Mouse (Mus musculus) MN1 (cell line): Measurements from ENCODE around the gene Actr3.

Source experiments
- DNase-seq: peaks from one replicate; pipeline ENCODE4 v3.0.0-alpha.2; 2016; ENCODE audit warnings: low spot score

The Actr3 gene

DNA sequence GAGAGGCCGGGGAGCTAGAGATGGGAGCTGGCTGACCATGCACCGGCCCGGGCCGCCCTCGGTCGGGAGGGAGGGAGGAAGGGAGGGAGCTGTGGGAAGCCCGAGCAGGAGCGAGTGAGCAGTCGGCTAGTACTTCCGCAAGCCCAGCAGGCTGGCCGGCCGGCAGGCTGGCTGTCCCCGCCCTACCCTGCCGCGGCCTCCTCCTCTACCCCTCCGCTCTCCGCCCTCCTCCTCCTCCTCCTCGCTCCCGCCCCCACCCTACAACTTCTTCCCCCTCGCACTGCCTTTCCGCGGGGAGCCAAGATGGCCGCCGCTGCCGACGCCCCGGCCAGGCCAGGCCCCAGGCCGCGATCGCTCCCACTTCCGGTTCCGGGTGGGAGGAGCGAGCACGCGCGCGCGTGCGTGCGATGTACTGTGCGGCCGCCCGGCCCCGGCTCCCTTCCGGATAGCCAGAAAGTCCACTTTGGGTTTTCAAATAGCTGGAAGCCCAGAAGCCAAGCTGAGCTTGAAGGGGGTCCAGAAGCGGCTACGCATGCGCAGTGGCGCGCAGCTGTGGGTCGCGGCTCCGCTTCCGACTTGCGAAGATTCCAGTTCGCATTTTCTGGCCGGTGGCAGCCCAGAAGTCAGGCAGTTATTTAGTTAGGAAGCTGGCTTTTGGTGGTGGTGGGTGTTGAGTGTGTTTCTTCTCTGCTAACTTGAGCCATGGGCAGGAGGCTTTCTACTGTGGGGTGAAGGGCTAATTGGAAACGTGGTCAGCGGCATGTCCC lies at the start of gene Actr3:
Gene Actr3 (minus strand): TSS at position 359 of the 767 bp plus-strand sequence.
- peak; percentile 99 for DNase-seq

DNA sequence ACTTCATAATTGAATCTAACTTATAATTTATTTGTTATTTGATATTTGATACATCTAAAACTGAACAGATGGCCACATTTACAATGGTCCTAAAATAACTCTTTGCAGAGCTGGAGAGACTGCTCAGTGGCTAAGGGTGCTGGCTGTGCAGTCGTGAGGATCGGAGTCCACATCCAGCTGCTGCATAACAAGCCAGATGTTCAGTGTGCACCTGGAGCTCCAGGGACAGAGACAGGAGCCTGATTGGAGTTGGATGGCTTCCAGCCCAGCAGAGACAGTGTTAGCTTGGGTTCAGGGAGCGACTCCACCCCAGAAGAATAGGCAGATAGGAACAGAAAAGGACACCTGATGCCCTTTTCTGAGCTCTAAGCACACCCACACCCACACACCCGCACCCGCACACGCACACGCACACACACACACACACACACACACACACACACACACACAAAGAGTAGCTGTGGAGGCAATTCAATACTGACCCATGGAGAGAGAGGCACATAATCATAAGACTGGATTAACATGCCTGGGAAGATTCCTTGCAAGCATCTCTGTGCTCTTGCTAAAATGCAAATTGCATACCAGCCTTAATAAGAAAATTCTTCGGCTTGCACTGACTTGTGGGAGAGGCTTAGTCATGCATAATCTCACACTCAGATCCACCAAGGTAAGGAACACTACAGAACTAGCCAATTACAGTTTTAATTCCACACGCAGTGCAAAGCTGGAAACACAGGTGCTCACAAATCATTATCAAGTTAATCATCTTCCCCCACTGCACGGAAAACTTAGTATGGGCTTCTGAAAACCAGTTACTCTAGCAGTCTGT lies 47.1 kb upstream of the Actr3 start:
- DNase-seq, result peak; percentile 41

DNA sequence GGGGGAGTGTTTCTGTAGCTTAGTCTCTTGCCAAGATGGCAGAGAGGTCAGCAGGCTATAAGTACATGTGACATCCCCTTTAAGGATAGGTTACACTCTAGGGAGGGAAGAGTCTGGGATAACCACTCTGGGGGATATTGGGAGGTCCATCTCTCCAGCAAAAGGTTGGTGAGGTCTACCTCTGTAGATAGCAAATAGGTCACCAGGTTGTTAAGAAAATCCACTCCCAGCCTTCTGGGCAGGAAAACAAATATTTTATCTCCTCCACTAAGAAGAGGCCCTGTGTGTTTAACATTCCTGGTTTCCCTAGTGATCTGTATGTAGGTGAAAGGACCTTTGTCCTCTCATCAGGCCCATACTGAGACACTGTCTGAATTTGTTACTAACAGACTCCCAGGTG lies 46.3 kb upstream of the Actr3 start:
- no peak for DNase-seq

DNA sequence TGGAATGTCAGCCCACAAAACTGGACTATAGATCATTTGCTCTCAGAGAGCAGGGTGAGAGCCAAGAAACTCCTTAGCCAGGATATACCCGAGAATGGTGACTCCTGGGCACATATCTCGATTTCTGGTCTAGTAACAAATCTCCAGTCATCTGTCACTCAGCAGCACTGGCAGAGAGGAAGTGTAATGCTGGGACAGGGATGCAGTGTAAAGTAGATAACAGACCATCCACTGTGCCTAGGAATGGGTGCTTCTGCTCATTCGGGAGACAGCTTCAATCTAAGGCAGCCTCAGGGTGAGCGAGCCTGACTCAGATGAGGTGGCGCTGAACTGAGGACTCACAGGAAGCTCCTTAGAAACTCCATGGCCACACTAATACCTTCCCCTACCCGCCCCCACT lies 43.1 kb upstream of the Actr3 start:
- DNase-seq, result no peak

DNA sequence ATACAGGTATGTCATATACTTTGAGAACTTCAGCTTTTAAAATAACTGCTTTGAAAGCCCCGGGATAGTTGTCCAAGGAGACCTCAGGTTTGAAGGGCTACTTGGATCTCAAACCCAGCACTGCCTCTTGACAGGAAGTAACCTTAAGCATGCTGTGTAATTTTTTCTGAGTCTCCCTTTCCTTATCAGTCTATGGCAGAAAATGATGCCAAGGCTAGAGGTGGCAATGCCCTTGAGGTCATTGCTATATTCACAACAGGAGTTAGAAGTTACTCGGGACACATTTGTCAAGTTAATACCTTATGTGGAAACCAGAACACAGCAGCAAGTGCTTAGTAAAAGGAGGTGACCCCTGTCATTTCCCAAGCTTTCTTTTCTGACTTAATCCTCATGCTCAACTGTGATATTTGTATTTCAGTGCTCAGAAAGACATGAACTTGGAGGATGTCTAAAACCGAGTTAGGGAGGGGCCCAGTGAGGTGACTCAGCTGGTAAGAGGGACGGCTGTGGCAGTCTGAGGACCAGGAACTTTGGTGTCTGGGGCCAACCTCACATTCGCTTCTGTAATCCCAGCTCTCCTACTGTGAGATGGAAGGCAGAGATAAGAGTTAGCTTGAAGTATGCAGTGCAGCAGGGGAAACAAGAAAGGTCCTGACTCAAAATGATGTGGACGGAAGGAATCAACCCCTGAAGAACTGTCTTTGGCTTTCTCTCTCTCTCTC lies 40.6 kb upstream of the Actr3 start:
- no peak for DNase-seq

DNA sequence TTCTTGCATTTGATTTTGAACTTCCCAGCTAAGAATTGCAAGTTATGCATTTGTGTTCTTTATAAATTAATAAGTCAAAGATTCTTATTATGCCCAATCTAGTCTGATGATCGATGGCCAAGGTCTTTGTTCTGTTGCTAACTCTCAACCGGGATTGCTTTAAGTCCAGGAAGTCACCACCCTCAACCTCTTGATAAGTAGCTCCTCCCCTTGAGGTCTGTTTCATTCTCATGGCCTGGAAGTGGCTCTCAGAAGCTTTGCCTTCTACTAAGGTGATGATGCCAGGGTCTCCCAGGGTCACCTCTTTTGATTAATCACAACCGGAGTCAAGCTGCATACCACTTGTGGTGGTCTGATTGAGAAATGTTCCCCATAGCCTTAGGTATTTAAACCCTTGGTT lies 38.3 kb upstream of the Actr3 start:
- DNase-seq, result no peak

DNA sequence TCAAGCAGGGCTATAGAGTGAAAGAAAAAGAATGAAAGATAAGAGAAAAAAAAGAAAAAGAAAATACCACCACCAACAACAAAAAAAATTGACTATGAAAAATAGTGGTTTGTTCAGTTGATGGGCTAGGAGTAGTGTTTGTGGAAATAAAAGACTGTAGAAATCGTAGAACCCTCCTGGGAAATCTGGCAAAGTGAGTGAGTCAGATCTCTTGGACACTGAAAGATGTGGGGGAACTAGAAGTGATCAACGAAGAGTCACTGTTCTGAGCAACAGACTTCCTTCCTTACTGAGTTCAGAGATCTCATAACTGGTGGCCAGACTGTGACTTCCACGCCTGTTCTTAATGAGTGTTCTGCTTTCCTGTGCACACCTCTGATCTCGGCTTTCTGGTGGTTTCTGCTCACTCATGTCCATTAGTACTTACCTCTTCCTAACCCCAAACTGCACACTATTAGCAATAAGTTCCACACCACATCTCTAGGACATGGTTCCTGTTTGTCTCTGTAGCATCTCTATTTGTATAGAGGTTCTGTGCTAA lies 37.7 kb upstream of the Actr3 start:
- DNase-seq, result no peak

DNA sequence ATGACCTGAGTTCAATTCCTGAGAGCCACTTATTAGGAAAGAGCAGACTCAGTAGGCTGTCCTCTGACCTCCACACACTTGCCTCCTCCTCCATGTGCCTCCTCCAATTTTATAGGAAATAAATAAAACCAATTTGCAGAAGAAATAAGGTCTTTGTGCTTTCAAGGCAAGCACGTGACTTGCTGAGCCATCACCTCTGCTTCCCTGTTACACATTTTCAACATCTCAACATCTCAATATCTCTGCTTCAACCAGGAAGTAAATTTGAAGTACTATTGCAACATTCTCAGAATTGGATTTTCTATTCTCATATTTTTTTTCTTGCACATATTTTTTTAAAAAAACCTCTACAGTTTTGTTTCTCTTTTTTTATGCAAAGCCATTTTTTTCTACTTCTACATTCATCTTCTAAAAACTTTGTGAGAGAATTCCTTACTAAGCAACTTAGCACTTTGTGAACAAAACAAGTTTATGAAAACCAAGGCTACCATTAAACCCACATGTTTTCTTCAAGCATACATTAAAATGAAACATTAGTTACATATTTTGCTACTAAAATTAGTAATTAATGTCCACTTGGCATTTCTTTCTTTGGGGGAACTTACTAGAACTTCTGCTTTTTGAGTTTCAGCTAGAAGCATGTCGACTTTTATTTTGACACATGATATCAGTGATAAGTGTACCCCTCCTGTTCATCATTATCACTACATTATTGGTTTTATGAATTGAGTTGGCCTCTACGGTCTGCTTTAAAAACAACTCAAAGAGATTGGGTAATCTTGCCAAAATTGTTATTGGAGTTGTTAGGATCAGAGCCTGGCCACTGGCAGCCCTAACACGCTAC lies 35.5 kb upstream of the Actr3 start:
- no peak for DNase-seq

DNA sequence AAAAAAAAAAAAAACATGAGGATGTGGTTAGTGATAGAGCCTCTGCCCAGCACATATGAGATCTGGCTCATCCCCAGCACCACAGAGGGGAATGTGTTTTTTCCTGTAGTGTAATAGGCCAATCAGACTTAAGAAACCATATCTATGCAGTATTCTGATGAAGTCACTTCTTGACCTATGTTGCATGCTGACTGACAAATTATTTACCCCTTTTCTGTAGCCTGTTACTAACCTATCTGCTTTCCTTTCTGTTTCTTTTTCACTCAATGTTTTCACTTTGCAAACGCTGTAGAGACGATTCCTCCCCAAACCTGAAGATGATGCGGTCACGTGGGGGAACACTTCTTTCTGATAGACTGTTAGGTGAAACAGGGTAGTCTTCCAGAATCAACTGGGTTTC lies 32.4 kb upstream of the Actr3 start:
- no peak for DNase-seq

DNA sequence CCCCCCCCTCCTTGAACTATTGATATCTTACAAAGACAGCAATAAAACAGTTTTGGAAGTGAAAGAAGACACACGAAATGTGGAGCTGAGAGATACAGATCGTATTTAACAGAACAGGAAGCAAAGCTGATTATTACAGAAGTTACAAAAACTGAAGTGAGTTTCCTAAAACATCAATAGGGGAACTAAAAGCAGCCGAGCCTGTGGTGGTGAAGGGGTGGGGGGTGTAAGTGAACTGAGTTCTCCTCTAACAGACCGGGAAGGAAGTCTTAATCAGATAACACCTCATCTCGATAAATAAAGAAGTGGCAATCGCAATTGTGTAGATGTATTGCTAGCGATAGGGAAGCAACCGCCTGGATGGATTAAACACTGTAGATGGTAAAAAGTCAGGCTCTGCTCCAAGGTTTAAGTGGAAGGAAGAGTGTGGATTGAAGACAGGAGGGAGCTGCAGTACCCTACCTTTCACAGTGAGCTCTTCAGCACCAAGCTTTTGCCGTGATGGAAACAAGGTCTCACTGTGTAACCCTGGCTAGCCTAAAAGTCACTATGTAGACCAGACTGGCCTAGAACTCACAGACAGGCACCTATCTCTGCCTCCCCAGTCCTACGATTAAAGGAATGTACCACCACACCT lies 31.2 kb upstream of the Actr3 start:
- no peak for DNase-seq

DNA sequence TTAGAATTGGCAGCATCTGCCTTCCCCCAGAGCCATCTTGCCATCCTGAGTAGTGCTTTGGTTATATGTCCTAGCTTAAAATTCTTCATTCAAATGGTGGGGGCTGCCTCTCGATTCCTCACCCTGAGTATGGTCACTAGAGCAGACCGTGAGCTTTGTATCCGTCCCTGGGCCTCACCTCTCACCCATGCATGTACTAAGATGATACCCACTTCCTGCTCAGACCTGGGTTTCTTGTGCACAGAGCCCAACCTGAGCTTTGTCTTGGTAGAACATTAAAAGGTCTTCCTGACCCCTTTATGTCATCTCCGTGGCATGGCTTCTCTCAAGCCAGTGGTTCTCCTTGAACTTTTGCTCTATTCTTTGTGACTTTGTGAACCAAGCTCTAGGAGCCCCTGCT lies 28.5 kb upstream of the Actr3 start:
- no peak for DNase-seq

DNA sequence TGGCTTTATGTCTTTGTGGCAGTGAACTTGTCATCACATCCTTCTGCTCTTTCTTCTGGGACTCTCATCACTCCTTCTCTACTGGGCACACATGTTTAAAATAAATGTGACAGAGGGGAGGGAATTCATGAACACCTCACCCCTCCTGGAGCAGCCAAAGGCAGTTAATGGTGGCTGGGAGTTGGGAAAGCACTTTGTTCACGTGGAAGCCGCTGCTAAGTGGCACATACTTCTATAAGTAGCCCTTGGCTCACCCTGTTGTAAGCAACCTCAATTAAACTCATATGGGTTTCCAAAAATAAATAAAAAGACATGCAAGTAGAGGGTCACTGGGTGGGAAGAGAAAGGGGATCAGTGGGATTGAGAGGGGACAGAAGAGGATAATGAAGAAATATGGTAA lies 27.8 kb upstream of the Actr3 start:
- no peak for DNase-seq

DNA sequence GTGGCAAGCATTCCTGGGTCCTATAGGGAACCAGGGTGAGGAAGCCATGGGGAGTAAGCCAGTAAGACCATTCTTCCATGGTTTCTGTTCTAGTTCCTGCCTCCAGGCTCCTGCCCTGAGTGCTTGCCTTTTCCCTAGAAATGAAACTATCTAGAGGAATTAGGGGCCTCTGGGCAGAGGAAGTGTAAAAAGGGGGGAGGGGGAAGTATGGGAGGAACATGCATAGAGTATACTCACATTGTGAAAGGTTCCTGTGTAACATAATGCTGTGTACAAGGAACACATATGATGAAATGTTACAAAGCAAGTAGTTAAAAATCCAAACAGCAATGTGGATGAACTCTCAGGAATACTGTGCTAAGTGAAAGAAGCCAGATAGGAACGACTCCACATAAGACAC lies 27.4 kb upstream of the Actr3 start:
- DNase-seq, result no peak

DNA sequence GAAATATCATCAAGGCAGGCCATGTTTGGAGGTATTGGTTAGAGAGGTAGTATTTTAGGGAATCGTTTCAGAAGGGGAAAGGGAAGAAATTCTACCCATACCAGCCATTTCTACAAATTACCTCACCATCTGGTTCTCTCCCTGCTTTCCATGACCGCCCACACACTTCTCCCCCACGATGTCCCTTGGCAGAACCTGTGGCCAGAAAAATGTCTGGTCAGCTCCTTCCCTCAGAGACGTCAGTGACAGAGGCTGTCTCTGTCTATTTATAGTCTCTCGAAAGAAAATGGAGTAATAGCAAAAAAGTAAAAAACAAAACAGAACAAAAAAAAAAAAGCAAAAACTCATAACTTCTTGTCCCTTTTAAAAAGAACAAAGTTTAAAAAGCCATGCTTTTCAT lies 23.0 kb upstream of the Actr3 start:
- no peak for DNase-seq

DNA sequence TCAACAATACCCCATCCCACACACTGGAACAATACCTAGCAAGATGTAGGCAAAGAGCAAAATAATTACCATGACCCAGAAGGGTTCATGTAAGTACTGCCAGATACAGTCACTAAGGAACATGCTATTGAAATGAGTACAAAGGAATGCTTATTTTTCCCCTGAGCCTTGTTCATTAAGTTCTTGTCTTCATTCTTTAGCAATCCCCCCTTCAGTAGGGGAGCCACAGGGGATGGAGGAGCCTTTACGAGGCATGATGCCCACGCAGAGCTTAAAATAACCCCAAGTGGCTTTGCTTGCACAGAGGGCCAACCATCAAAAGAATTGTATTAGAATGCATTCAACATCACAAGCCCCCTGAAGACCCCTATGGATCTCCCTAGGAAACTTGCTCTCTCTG lies 19.6 kb upstream of the Actr3 start:
- DNase-seq, result no peak

DNA sequence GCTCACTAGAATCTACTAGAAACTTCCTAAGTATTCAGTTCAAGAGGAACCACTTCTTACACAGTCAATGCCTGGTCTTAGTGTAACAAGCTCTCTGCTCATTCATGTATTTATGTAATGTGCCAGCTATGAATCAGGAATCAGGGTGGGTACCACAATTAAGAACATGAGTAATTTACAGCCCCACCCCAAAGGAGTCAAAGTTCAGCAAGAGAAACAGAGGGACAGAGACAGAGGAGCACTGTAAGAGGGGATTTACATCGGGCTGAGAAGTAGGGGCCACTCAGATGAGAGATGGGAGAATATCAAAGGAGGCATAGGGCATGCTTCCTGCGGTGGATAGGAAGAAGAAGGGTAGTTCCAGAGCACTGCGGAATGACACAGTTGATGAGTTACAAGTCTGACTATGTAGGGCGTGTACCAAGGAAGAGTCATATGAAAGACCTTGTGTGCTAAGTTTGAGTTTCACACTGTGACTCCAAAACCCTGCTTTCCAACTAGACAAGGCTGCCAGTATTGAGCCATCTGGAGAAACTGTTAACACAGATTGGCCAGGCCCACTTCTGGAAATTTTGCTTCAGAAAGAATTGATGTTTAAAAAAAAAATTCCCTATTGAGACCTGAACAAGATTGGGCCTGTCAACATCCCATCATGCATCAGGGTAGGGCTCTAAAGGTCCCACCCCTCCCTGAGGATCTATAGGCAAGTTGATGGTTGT lies 14.9 kb upstream of the Actr3 start:
- DNase-seq, result no peak

DNA sequence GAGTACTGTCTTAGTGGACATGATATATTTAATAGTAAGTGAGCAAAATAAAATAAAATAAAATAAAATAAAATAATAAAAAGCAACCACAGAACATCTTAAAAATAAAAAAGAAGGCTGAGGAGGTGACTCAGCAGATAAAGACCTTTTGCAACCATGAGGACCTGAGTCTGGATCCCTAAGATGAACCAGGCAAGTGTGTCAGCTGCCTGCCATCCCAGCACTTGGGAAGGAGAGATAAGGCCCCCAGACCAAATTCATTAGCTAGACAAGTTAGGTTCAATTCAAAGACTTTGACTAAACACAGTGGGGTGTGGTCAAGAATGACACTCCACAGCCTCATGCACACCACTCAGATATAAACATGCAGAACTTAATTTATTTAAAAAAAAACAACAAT lies 12.4 kb upstream of the Actr3 start:
- DNase-seq, result no peak

DNA sequence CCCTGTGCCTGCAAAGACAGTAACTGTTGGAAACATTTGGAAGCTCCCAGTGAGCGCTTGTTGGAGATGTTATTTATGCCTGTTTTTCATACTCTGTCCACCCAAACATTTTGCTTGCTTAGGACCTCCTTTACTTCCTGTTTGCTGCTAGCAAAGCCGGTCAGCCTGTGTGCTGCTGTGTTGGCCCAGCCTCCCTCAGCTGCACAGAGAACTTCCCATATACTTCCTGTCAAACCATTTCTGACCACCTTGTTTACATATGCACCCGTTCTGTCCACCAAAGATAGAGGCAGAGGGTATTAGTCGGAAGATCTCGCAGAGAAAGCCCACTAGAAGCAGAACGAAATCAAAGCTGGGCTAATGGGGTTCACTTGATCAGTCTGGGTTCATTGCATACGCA lies 6.2 kb upstream of the Actr3 start:
- DNase-seq, result no peak

DNA sequence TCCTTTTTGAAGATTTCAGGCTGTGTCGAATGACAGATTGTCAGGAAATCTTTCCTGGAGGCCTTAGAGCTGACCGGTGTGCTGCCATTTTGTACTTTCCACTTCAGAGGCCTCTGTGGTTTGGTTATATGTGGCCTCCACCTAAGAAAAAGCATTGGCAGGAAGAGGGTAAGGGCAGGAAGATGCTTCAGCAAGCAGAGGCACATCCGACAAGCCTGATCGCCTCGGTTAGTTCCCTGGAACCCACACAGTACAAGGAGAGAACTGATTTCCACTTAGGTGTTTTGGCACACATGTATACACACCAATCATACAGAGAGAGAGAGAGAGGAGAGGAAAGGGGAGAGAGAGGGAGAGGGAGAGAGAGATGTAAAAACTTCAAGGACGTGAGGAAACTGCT lies 5.7 kb upstream of the Actr3 start:
- DNase-seq, result no peak

DNA sequence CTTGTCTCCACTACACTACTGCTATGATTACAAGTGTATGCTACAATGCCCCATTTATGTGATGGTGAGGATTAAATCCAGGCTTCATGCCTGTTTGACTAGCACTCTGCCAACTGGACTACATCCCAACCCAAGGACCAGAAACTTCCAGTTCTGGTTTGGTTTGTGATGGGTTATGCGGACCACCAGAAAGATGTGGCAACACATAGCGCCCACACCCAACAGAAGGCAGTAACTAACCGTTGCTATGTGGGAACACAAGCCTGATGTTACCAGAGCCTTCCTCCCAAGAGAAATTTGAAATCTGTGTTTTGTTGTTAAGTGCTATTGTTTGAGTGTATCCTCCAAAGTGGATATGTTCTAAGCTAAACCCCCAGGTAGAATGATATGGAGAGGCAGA lies 4.0 kb upstream of the Actr3 start:
- no peak for DNase-seq

DNA sequence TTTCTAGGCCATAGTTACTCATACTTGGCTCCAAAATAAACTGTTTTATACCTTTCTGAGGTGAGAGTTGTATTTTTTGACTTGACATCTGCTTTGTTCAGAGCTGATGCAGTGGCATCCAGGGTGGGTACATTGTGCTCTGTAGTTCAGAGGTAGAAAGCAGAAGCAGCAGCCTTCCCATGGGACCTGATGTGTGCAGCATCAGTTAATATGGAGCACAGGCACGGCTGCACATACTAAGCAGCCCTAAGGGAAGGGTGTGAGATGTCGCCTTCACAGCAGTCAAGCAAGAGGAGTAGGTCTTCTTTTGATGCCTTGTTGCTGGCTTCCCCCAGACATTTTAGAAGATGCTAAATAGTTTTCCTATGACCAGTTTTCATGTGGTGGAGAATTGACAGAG lies 3.3 kb upstream of the Actr3 start:
- DNase-seq, result no peak
